Mouse (Mus musculus) spleen, postnatal 14 days (tissue): ENCODE measurements around the gene Anxa6.

Source experiments
- DNase-seq, 2 experiments: peaks; one replicate each; pipeline ENCODE4 v3.0.0; 2021 to 2022; ENCODE audit warnings: low spot score in 2 of 2

Gene Anxa6

GRCm38 (mm10) chr11:55031211-55031990 lies 1.8 kb downstream of the Anxa6 start:
- DNase-seq: peak; percentile 10 to 18

DNA sequence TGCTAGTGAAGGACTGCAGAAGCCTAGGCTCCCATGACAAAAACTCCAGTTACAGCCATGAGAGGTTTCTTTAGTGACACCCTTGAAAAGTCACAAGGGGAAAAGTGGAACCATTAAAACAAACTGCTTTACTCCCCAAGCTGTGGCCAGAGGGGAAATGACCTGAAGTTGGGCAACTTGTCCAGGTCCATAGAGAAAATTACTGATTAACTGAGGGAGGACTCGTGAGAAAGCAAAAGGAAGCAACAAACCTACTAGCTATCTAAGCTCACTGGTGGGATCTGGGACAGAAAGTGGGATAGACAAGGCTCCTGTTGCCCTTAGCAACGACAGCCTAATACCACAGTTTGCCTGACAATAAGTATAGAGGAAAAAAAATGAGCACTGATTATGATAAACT lies 4.7 kb downstream of the Anxa6 start:
- DNase-seq: no peak

DNA sequence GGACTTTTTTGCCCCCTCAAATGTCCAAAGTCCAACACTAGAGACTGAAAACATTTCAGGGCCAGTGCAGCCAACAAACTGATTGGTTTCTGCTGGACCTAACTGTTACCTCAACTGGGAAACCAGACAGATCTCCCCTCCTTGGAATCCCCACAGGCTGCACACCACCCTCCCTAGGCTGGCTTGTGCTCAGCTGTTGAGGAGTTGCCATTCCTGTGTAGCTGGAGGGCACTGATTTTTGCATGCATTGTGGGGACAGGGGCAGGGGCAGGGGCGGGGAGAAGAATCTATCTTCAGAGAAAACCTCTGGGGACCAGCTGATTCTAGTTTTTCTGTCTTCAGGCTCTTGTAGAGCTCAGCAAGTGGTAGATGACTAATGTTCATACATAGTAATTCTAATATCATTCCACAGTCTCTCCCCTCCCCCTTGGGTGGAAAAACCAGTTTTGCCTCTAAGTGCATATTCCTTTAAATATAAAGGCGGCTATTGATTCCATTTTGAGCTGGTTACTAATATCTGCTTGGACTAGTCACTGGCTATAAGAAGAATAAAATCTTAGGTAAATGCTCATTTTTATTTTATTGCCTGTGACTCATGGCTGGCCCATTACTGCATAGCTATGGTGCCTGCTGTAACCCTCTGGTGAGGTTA lies 5.9 kb downstream of the Anxa6 start:
- DNase-seq: no peak

GRCm38 (mm10) chr11:55025896-55026295 lies 7.3 kb downstream of the Anxa6 start:
- no peak for DNase-seq

- DNase-seq: no peak
Observed at GRCm38 (mm10) chr11:55023583-55023982, 9.7 kb downstream of the Anxa6 start.

DNA sequence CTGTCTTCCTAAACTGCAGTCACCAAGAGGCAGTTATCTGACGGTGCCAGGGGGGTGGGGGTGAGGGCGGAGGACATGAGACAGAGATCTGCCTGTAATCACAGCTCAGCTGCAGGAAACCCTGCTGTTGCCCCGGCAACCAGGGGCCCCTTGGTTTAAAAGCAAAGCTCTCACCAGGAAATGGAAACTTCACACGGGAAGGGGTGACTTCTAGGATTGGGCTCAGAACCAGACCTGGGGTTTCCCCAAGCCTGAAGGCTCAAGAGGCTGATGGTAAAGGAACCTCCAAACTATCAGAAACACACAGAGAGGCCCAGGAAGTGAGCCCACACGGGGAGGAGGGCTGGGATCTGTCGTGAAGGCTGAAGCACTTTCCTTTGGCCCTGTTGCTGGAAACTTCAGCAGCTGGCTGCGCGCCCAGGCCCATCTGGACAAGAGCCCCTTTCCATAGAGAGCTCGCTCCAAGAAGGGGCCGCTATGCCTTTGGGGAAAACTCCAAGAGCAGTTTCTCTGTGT lies 10.1 kb downstream of the Anxa6 start:
- DNase-seq: peak; percentile 53 to 64

- no peak for DNase-seq
Observed at GRCm38 (mm10) chr11:55022508-55022907, 10.7 kb downstream of the Anxa6 start.

- no peak for DNase-seq
Observed at GRCm38 (mm10) chr11:55021859-55022258, 11.4 kb downstream of the Anxa6 start.

GRCm38 (mm10) chr11:55021458-55021857 lies 11.8 kb downstream of the Anxa6 start:
- no peak for DNase-seq

GRCm38 (mm10) chr11:55019711-55020110 lies 13.5 kb downstream of the Anxa6 start:
- no peak for DNase-seq

GRCm38 (mm10) chr11:55018034-55018433 lies 15.2 kb downstream of the Anxa6 start:
- no peak for DNase-seq

- no peak for DNase-seq
Observed at GRCm38 (mm10) chr11:55017201-55017600, 16.0 kb downstream of the Anxa6 start.

GRCm38 (mm10) chr11:55016758-55017157 lies 16.5 kb downstream of the Anxa6 start:
- DNase-seq: no peak

DNA sequence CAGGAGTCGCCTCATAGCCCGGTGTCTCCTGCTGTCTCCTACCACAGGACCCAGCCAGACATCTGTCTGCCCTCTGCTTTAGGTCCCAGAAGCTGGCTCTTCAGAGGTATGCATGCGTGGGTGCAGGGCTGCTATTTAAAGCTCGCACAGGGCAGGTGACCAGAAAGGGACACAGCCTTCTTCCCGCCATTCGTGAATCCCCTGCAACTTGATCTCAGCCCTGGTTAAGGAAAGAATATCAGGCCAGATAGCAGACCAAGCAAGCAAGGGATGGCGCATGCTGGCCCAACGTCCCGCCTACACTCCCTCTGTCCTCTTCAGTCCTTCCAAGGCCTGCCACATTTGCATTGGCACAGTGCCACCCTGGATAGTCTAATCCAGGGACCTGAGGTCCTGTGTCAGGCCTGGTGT lies 17.4 kb downstream of the Anxa6 start:
- DNase-seq: no peak

DNA sequence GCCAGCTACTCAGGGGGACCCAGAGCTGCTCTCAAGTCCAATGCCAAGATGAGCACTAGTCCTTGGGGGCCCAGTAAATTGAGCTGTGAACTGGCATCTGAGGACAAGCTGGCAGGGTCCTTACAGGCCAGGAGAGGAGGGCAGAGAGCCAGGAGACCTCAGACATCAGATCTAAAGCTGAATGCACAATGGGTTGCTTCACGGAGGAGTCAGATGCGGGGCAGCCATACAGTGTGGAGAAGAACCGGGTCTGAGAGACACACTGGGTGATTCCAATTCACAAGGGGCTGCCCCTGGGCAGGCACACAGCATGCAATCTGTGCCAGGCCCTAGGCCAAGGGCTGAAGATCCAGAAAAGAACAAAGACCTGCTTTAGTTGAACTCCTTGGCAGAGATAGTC lies 18.0 kb downstream of the Anxa6 start:
- no peak for DNase-seq

- DNase-seq: no peak
Observed at GRCm38 (mm10) chr11:55013802-55014201, 19.4 kb downstream of the Anxa6 start.

DNA sequence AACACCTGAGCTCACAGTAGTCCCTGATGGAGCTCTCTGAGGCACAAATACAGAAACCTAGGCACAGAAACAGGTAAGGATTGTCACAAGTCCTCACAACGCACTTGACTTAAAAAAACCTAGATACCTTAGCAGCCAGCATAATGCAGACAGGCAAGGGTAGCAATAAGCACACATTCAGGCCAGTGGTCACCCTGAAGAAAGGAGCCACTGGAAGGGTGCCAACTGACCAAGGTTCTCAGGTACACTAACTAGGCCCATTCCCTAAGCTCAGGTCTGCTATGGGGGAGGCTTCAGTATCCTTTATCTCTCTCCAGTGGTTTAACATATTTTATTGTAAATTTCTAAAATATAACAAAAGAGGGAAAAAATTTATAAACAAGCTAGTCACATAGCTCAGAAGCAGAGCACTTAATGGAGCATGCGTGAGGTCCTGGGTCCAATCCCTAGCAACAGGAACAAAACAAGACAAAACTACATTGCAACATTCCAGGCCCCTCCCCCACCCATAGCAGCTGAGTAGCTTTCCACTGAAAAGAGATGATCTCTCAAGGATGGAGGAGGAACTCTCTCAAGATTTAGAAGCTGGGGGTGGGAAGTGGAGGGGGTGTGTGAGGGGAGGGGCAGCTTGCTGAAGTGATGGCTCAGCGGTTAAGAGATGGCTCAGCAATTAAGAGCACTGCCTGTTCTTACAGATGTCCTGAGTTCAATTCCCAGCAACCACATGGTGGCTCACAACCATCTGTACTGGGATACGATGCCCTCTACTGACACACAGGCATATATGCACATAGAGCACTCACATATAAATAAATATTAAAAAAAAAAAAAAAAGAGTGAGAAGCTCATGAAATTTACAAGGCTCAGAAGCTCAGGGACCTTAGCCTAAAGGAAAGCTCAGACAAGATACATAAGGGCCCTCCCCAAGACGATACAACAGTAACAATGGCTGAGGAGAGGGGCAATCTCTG lies 20.4 kb downstream of the Anxa6 start:
- no peak for DNase-seq

DNA sequence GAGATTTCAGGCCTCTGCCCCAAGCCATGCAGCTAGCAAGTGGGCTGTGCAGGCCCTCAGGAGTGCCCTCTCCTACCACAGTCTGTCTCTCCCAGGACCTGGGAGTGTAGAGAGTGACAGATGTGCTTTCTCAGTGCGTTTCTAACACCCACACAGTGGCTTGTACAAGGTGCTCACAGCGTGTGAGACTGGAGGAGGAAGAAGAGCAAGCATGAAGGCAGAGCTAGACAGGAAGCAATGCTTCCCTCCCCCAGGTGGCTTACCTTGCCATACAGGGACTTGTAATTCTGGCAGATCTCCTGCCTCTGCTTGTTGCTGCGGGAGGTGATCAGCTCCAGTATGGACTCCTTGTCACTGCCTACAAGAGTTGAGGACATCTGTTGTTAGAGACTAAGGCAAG lies 21.8 kb downstream of the Anxa6 start:
- DNase-seq: no peak

DNA sequence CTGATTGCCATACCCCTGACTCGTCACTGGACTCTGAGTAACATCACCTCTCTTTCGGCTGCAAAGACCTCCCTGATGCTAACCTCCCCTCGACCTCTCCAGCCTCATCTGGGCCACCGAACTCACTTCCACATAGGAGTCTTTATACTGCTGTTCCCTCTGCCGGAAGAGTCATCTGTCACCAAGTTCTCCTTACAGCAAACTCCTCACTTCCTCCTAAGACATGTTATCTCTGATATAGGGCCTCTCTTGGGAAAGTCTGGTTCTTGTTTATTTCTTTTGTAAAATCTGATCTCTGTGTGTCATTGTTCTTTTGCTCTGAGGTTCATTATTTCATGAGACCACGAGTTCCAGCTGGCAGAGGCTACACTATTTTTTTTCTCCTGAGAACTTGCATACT lies 25.0 kb downstream of the Anxa6 start:
- no peak for DNase-seq

DNA sequence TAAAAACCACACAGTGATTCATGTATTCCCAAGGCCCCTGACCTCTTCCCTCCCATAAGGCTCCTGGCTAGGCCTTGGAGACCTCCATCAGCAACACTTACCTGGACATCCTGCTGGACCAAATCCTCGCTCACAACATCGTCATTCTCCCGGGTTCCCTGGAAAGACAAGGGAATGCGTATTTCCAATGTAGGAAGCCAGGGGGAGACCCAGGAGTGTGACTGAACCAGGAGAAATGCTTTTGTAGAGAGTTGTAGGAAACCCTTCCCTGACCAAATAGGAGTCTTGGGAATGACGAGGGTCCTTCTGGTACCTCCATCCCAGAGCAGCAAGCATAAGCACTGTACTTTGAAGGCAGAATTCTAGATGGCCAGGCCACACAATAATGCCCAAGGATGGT lies 27.6 kb downstream of the Anxa6 start:
- no peak for DNase-seq

DNA sequence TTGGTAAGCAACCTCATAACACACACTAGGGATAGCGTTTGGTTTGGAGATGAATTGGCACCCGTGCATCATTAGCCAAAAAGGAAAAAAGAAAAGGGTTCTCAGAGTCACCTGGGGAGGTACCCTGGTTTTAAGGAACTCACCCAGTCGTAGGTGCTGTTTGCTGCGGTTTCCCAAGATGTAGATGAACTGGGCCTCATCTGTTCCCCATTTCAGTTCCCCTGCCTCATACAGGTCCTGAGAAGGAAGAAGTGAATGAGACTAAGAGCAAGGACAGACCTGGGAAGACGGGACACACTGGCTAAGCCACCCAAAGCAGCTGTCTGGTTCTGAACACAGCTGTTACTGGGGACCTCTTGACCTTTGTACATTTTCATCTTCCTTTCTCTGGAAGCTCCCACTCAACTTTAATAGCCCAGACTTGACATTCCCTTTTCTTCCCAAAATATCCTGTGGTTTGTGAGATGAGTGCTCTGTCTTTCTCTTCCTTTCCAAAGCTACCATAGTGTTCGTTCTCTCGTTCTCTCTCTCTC lies 28.2 kb downstream of the Anxa6 start:
- no peak for DNase-seq

DNA sequence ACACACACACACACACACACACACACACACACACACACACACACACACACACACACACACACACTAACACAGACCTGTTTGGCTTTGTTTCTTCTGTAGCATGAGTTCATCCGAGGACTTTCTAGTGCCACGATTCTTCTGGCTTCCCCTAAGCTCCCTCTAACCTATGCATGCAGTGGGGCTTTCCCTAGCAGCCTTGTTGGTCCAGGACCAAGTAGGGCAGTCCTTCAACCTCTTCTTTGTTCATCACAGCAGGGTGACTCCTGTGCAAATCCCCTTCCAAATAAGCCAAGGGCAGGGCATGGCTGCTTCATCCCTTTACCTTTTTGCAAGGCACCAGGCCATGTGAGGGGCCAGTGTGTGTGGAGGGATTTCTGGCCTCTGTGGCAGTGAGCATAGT lies 34.5 kb downstream of the Anxa6 start:
- no peak for DNase-seq
